Mouse (Mus musculus): ENCODE data around the gene Gm3448. TPM values are rescaled to one million over a fixed set of nuclear protein-coding genes. Genes with fewer than 3 reads are reported as not detected.
"Not testable (repeated sequence)": the region's sequence is repeated elsewhere in the genome, so short reads cannot be mapped to it uniquely, and the experiment has no call there.

The Gm3448 gene
- total and polyA plus RNA-seq, 2 experiments from 2014 or later = 1.9 to 6.2 TPM

DNA sequence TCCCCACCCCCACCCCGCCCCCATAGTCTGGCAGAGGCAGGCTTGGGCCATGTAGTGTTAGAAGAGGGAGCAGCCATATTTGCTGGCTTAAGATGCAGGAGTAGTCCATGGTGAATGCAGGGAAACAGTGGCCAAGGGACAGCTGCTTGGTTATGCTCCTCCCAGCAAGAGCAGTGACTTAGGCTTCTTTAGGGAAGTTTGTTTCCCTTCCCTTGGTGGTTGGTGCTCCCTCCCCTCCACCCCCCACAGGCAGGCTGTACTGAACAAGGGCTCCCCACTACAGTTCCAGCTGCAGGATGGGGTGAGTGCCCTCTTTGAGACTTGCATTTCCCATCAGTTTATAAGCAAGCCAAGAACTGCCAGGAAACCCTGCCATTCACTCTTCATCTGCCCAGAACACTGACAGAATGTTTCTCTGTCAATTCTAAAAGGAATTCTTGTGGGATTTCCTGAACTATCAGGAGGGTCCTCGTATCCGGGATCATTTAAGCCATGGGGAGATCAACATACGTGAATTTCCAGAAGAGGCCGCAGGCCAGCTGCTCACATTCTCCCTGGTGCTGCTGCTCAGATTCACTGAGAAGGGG lies 51.1 kb downstream of the Gm3448 start:
- ATAC-seq; H3K4me2 ChIP-seq (ENCODE audit: low read depth); H3K9ac ChIP-seq: not testable (repeated sequence)

DNA sequence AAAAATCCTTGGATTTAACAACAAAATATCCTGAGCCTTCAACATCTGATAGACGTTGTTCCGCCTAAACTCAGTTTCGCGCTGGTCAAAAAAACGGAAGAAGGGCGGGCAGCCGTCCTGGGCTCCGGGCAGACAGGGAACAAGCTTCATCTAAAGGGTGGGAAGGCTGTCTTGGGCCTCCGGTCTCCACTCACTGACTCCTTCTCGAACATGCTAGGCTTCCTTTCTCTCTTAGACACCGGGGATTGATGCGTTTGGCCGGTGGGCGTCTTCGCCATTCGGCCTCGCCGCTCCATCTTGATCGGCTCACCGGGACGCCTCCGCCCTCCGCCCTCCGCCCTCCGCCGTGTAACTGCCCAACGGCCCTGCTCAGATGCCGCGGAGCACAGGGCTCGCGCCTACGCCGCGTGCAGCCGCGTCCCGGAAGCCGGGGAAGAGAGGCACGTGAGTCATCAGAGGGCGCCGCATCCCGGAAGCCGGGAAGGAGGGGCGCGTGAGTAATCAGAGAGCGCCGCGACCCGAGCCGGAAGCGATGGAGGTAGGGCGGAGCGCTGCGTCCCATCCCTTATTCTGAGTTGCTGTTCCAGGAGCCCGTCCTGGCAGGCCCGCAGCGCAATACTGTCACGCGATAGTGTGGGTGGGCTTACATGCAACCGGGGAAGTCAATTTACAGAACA lies 62.8 kb downstream of the Gm3448 start, which contains the start of the genes 9030025P20Rik and Gm3417:
9030025P20Rik (plus strand) TSS at position 107 of the 677 bp plus-strand sequence.
Gm3417 (minus strand) TSS at position 429 of the 677 bp plus-strand sequence.
- H3K9me3 ChIP-seq (ENCODE audit: low read length); DNase-seq; H3K27me3 ChIP-seq (ENCODE audit: insufficient read depth, low read length); H3K36me3 ChIP-seq (ENCODE audit: insufficient read depth); H3K4me2 ChIP-seq (ENCODE audit: low read depth); H3K27ac ChIP-seq (ENCODE audit: low read depth, low read length); H3K4me3 ChIP-seq (ENCODE audit: low read depth, low read length); H3K4me1 ChIP-seq (ENCODE audit: insufficient read depth); H3K9ac ChIP-seq: not testable (repeated sequence)
- no CpG with 5 or more reads among the region's 60 CpGs for WGBS
- peak; percentile 99 for ATAC-seq

More for the DNA sequence above, 51.1 kb downstream of the Gm3448 start:
- not testable (repeated sequence) for H3K4me1 ChIP-seq (ENCODE audit: insufficient read depth); DNase-seq; H3K27me3 ChIP-seq (ENCODE audit: insufficient read depth, low read length); H3K9me3 ChIP-seq (ENCODE audit: low read length); H3K4me3 ChIP-seq (ENCODE audit: low read depth, low read length); H3K36me3 ChIP-seq (ENCODE audit: insufficient read depth); H3K27ac ChIP-seq (ENCODE audit: low read depth, low read length)
- 76% methylated on average over 4 of the region's 5 CpGs for WGBS

DNA sequence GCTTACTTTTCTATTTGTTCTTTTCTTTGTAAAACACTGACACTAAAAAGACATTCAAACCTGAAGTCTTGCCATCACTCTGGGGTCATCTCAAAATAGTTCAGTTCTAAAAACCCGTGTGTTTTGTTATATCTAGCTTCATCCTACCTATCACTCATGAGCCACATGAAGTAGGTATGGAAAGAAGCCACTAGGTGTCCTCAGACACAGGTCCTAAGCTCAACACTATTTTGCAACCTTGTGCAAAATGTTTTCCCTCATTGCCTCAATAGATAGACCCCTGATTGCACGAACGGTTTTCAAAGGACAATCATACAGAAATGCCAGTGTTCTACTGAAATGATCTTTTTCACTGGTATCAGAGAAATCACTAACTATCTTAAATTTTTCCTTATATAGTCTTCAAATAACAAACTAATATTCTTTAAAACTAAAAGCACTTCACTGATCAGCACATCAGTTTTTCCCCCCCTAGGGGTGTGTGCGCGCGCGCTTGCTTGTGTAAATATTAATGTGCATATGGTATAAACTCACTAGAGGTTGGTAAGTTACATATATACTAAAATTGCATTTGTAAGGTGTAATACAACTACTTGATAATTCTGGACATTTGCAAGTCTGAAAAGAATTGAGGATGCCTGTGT lies 63.5 kb downstream of the Gm3448 start:
- not testable (repeated sequence) for H3K4me1 ChIP-seq (ENCODE audit: insufficient read depth); H3K4me3 ChIP-seq (ENCODE audit: low read depth, low read length); H3K9me3 ChIP-seq (ENCODE audit: low read length); H3K36me3 ChIP-seq (ENCODE audit: insufficient read depth); H3K27me3 ChIP-seq (ENCODE audit: insufficient read depth, low read length); ATAC-seq; DNase-seq; H3K4me2 ChIP-seq (ENCODE audit: low read depth); H3K27ac ChIP-seq (ENCODE audit: low read depth, low read length); H3K9ac ChIP-seq
- WGBS = 3% methylated on average over 4 of the region's 7 CpGs

DNA sequence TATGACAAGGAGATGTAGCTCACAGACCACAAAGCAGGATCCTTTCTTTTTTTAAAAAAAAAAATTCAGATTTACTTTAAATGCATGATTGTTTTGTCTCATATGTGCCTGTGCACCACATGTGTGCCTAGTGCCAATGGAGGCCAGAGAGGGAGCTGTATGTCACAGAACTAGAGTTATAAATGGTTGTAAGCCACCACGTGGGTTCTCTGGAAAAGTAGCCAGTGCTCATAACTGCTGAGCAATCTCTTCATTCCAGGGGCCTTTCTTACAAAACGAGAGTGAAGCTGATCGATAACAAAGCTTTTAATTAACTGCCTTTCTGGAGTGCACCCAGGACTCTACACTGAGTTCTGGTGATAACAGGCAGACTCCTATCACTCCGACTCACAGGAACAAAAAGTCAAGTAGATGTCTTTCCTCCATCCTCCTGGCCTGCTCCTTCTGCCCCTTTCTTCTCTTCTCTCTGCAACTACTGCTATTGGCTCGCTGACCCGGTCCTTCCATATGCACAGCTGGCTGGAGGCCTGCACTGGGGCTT lies 72.9 kb downstream of the Gm3448 start:
- H3K27me3 ChIP-seq (ENCODE audit: insufficient read depth, low read length); H3K4me1 ChIP-seq (ENCODE audit: insufficient read depth); H3K4me3 ChIP-seq (ENCODE audit: low read depth, low read length); H3K9me3 ChIP-seq (ENCODE audit: low read length); H3K36me3 ChIP-seq (ENCODE audit: insufficient read depth); H3K4me2 ChIP-seq (ENCODE audit: low read depth); ATAC-seq; H3K27ac ChIP-seq (ENCODE audit: low read depth, low read length); H3K9ac ChIP-seq; DNase-seq: not testable (repeated sequence)
- no CpG with 5 or more reads among the region's 6 CpGs for WGBS

DNA sequence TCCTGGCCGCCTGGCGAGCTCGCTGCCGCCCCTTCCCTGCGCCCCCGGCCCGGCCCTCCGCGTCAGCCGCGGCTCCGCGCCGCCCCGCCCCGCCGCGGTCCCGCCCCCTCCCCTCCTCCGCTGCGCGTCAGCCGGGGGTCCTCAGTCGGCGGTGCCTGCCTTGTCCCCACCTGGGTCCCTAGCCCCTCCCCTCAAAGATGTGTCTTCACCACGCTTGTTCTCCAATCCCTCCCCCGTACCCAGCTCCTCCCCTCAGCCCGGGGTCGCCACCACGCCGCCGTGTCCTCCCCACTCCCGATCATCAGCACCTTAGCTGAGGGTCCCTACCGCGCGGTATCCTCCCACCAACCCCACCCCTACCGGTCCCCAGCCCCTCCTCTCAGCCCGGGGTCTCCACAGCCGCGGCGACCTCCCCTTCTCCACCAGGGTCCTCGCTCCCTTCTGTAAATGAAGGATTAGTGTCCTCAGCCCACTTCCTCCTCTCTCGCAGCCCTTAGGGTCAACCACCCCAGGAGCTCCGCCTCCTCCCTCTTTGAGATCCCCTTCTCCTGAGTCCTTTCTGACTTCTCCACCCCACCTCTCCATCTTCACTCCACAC lies 79.7 kb downstream of the Gm3448 start:
- ATAC-seq = peak; percentile 94
- no CpG with 5 or more reads among the region's 44 CpGs for WGBS
- not testable (repeated sequence) for H3K9me3 ChIP-seq (ENCODE audit: low read length); H3K27me3 ChIP-seq (ENCODE audit: insufficient read depth, low read length); H3K9ac ChIP-seq; H3K27ac ChIP-seq (ENCODE audit: low read depth, low read length); H3K4me1 ChIP-seq (ENCODE audit: insufficient read depth); DNase-seq; H3K4me3 ChIP-seq (ENCODE audit: low read depth, low read length); H3K4me2 ChIP-seq (ENCODE audit: low read depth); H3K36me3 ChIP-seq (ENCODE audit: insufficient read depth)

DNA sequence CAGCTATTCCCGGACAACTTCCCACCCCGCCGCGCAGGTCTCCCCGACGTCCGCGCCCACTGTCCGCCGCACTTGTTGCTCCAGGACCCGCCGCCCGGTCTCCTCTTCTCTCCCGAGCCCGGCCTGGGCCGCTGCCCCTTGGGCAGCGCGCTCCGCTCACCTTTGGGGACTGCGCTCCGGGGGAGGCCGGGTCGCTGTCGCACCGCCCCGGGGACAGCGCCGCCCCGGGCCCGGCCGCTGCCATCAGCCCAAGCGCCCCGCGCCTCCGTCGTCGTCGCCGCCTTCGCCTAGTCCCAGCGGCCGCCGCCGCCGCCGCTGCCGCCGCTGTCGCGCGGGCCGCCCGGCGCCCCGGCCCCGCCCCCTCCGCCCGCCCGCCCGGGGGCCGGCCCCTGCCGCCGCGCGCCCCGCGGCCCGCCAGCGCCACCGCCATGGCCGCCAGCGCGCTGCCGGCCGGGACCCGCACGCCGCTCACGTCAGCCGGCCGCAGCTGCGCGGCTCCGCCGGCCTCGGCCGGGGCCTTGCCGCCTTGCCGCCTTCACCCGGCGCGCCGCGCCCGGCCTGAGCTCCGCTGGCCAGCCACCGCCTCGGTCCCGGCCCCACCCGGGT lies 80.3 kb downstream of the Gm3448 start, which contains the start of gene Phf10:
Phf10 (minus strand) TSS at position 323 of the 606 bp plus-strand sequence.
- not testable (repeated sequence) for H3K9me3 ChIP-seq (ENCODE audit: low read length); H3K4me1 ChIP-seq (ENCODE audit: insufficient read depth); H3K36me3 ChIP-seq (ENCODE audit: insufficient read depth); H3K27me3 ChIP-seq (ENCODE audit: insufficient read depth, low read length); H3K27ac ChIP-seq (ENCODE audit: low read depth, low read length)
- peak; percentile 82 for ATAC-seq
- whole genome bisulfite sequencing = 2% methylated on average over 42 of the region's 100 CpGs
- peak within 1 kb of the TSS; percentile 98 for H3K4me2 ChIP-seq (ENCODE audit: low read depth)
- peak; percentile 4 for DNase-seq
- H3K9ac ChIP-seq = peak within 1 kb of the TSS; percentile 63
- H3K4me3 ChIP-seq (ENCODE audit: low read depth, low read length) = peak within 1 kb of the TSS; percentile 54

Measured in forebrain, postnatal 0 days (tissue).